Mouse (Mus musculus) hindlimb bud, embryonic 11.5 days (tissue): ENCODE measurements around the gene Ctc1.

Experiments used
- DNase-seq: peaks from one replicate; pipeline ENCODE4 v3.0.0-alpha.2; 2012; ENCODE audit warnings: low read depth, low spot score; ENCODE audit errors: extremely low spot score

Ctc1 gene

GRCm38 (mm10) chr11:69047592-69047991, 31.9 kb downstream of the Ctc1 start:
- no peak for DNase-seq

GRCm38 (mm10) chr11:69048151-69048550, 32.4 kb downstream of the Ctc1 start:
- no peak for DNase-seq

GRCm38 (mm10) chr11:69050748-69051147, 35.0 kb downstream of the Ctc1 start:
- no peak for DNase-seq

GRCm38 (mm10) chr11:69051771-69052170, 36.1 kb downstream of the Ctc1 start:
- no peak for DNase-seq

- no peak for DNase-seq
Observed at GRCm38 (mm10) chr11:69052824-69053421, 37.2 kb downstream of the Ctc1 start.

GRCm38 (mm10) chr11:69053848-69054247, 38.1 kb downstream of the Ctc1 start:
- no peak for DNase-seq

- DNase-seq = no peak
Observed at GRCm38 (mm10) chr11:69058265-69058664, 42.6 kb downstream of the Ctc1 start.

GRCm38 (mm10) chr11:69058729-69059356, 43.1 kb downstream of the Ctc1 start:
- DNase-seq = no peak

- no peak for DNase-seq
Observed at GRCm38 (mm10) chr11:69059357-69059974, 43.8 kb downstream of the Ctc1 start, which contains the start of gene Borcs6. Borcs6 (plus strand) TSS chr11:69059717.

GRCm38 (mm10) chr11:69059975-69060411, 44.3 kb downstream of the Ctc1 start:
- no peak for DNase-seq

- no peak for DNase-seq
Observed at GRCm38 (mm10) chr11:69060448-69061254, 44.9 kb downstream of the Ctc1 start.

- DNase-seq = no peak
Observed at GRCm38 (mm10) chr11:69061255-69061912, 45.7 kb downstream of the Ctc1 start.

GRCm38 (mm10) chr11:69062194-69062760, 46.6 kb downstream of the Ctc1 start:
- no peak for DNase-seq

- DNase-seq = no peak
Observed at GRCm38 (mm10) chr11:69062761-69063224, 47.1 kb downstream of the Ctc1 start.

GRCm38 (mm10) chr11:69063413-69064201, 47.9 kb downstream of the Ctc1 start:
- DNase-seq = no peak

- DNase-seq = no peak
Observed at GRCm38 (mm10) chr11:69064259-69065133, 48.8 kb downstream of the Ctc1 start.

GRCm38 (mm10) chr11:69065394-69065925, 49.7 kb downstream of the Ctc1 start:
- no peak for DNase-seq

- DNase-seq = no peak
Observed at GRCm38 (mm10) chr11:69066163-69066861, 50.6 kb downstream of the Ctc1 start.
